Mouse (Mus musculus): ENCODE data around the gene Rdh11.

Gene Rdh11

DNA sequence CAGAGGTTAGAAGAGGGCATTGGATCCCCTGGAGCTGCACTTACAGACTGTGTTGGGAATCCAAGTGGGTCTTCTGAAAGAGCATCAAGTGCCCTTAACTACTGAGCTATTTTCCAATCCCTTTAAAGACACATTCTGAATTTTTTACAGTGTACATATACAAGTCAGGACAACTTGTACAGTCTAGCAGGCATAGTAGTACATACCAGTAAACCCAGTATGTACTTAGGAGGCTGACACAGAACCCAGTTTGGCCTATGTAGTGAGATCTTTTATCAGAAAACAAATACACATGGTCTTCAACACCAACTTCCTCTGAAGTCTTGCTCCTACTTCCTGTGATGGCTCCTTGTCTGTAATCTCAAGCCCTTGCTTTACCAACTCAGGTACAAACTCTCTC is 53.1 kb downstream of the Rdh11 start:
- no peak for DNase-seq

DNA sequence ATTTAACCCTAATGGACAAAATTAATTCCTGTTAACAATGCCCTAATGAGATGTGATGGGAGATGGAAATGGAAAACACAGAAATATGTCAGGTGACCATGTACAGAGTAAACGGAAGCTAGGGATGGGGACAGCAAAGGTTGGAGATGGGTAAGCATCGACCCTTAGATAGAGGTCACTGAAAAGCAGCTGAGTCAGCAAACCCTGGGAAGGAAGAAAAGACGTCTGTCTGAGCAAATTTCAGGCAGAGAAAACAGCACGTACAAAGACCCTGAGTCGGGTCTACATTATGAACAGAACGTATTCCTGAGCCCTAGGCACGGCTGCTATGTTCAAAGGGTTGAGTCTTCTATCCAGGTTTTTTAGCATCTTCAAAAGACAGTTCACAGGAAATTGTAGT is 55.1 kb downstream of the Rdh11 start:
- DNase-seq, result no peak

DNA sequence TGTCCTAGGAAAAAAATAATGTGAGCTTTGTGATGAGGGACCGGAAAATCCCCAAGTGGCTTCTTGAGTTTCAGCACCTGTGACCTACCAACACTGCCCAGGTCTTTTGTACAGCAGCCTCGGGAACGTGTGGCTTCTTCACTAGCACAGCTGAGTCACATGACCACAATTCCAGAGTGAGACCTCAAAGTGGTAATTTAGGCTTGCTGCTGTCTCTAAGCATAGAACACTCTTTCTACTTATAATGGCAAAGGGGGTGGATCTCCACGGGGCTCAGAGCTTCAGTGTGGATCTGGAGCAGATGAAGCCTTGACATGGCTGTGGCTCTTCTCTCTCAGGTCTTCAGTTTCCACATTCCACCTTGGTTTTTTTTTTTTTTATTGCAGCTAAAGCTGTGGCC is 57.0 kb downstream of the Rdh11 start:
- no peak for DNase-seq

DNA sequence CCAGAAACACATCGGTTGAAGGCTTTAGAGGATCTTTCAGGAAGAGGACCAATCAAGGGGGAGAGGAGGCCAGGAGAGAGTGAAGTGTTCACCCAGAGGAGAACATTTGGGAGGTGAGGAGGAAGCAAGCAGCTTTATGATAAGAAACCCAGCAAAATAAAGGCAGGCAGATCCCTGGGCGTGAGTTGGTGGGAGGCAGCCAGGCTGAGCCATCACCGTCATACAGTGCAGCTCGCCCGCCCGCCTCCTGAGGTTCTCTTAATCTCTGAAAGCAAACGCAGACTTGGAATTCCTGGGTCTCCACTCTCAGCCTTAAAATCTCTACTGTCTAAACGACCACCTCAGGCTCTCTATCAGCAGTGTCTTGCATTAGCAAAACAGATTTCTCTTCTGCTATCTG is 57.4 kb downstream of the Rdh11 start:
- DNase-seq, result no peak

- DNase-seq, result no peak
Observed at GRCm38 (mm10) chr12:79131706-79132460, 60.2 kb downstream of the Rdh11 start.

DNA sequence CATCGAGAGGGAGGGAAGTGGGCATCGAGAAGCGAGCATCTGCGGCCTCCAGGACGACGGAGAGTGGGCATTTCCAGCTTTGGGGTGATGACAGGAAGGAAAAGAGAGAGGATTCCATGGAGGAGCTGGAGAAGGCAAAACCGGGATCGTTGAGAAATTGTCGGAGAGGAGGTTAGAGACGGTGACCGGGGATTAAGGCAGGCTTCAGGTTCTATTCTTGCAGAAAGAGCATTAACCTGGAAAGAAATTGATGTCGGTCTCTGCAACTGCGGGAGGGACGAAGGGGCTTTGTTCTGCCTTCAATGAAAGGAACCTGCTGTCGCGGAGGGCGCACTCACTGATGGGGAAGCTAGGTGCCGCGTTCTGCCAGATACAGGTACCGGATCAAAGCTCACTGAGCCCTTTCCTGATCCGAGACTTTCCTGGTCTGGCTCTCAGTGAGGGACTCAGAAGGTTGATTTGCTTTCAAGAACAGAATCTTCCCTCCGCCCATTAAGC is 60.9 kb downstream of the Rdh11 start:
- no peak for DNase-seq

GRCm38 (mm10) chr12:79130299-79131177 is 61.6 kb downstream of the Rdh11 start, which contains the start of gene Arg2:
Gene Arg2 (plus strand): TSS chr12:79130777.
- peak; percentile 83 for DNase-seq
